Mouse (Mus musculus) thymus, adult 2 months (tissue): Measurements from ENCODE around the gene Cdh13.

Experiments used
- CTCF ChIP-seq: fragments of 200-500 bp; IDR thresholded peaks from 2 replicates; pipeline ENCODE4 v1.5.1; 2012; ENCODE audit warnings: mild to moderate bottlenecking, control low read depth, low read length, moderate library complexity, borderline replicate concordance; ENCODE audit not compliant: control insufficient read depth, poor library complexity, insufficient read depth; ENCODE audit errors: extremely low read depth
- POLR2A ChIP-seq: fragments of 200-500 bp; IDR thresholded peaks from 2 replicates; pipeline ENCODE4 v1.6.1; 2012; ENCODE audit warnings: mild to moderate bottlenecking, low read length, control low read depth, moderate library complexity; ENCODE audit not compliant: control insufficient read depth, poor library complexity, insufficient read depth; ENCODE audit errors: extremely low read depth

DNA sequence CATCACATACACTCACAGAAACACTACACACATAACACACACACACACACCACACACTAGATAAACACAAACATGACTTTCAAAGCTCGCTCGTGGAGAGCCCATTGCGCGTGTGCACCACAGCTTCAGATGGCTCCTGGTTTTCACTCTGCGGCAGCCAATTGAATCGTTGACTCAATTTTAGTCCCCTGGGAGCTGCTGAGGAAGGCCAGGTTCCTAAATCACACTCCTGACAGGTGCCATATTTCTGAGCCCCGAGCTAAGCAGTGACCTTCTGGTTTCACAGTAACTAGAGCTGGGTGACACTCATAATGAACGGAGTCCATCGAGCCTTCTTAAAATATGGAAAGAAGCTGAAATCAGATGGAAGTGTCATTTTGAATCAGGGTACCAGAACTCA, 986.8 kb downstream of the Cdh13 start:
- TF ChIP-seq POLR2A (no peak), CTCF (no peak)
